Mouse (Mus musculus): ENCODE results near the gene C130074G19Rik. TPM values are rescaled to one million over a fixed set of nuclear protein-coding genes. Genes with fewer than 3 reads are reported as not detected.

Gene C130074G19Rik
- total RNA-seq (2021): 1 to 10 TPM; 8.1 to 9.9 TPM

DNA sequence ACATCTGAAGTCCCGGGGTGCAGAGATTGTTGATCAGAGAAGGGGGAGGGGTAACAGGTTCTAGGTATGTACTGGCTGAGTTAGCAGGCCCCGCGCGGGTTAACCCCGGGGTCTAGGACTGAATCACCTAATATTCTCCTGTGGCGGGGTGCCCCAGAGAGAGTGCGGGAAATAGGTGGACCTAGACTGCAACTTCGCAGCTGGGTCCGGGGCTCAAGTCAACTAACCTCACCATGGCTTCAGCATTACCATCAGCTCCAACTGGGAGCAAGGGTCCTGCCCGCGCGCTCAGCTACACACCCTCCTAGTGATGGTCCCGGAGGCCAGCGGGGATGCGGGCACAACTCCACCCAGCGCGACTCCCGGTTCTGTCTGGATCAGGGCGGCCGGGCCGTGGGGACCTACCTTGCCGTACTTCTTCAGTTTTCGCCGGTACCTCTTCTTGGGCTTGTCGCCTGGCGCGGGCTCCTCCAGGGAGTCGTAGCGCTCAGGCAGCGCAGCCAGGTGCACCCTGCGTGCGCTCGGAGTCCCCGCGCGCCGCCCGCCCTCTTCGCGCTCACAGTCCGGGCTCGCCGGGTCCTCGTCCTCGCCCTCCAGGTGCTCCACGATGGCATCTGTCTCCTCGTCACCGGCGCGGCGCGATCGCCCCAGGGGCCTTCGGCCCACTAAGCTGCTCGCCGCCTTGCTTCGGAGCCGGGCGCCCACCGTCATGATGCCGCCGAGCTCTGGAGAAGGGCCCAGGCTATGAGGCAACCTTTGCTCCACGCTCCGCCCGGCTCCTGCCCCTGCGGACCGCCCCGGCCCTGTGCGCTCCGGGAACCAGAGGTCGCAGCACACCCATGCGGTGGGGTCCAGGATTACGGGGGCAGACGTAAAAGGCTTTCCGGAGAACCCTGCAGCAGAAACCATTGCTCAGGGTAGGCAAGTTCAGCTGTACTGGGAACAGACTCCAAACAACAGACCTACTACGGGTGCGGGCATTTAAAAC lies at the start of gene C130074G19Rik:
C130074G19Rik (minus strand) TSS at position 938 of the 988 bp plus-strand sequence.
- no peak for DNase-seq (ENCODE audit: extremely low spot score in 1 of 2, low spot score in 1 of 2)

DNA sequence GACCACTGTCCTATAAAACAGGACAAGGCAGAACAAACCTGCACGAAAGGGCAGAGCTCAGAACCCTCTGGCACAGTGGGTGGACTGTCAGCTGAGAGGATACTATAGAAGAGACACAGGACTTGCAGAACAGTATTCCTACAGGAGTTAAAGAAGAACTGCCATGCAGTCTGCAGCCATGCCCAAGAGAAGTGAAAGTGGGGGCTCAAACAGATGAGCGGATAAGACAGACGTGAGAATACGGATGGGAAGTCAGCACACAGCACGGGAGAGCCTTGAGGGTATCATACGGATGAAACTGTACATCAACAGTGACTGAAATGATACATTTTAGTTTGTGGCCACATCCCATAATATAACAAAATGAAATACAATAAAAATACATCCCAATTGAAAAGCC lies 48.1 kb upstream of the C130074G19Rik start:
- DNase-seq (ENCODE audit: extremely low spot score in 1 of 2, low spot score in 1 of 2): no peak

DNA sequence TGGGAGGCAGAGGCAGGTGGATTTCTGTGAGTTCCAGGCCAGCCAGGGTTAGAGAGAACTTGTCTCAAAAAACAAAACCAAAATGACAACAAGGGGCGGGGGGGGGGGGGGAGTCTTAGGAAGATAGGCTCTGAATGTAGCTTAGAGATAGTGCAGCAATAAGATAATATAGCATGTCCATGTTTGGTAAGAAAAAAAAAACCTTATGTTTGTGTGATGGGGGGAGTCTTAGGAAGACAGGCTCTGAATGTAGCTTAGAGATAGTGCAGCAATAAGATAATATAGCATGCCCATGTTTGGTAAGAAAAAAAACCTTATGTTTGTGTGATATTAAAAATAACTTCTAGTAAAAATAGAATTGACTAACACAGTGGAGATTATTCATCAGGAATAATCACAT lies 45.4 kb upstream of the C130074G19Rik start:
- no peak for DNase-seq (ENCODE audit: extremely low spot score in 1 of 2, low spot score in 1 of 2)

DNA sequence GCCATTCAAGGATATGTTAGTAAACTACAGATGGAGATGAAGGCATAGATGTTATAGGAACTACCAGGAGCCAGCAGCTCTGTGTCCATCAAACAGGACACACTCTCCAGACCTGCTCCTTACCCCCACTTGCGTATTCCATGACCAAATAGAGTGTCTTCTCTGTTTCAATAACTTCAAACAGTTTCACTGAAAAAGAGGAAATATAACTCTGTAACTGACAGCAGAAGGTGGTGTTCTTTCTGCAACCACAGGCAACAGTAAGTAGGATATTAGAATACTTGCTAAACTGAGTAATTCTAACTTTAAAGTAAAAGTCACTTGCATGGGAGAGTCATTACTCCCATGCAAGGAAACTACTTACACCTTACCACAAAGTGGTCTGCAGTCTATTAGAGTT lies 44.9 kb upstream of the C130074G19Rik start:
- DNase-seq (ENCODE audit: extremely low spot score in 1 of 2, low spot score in 1 of 2): no peak

DNA sequence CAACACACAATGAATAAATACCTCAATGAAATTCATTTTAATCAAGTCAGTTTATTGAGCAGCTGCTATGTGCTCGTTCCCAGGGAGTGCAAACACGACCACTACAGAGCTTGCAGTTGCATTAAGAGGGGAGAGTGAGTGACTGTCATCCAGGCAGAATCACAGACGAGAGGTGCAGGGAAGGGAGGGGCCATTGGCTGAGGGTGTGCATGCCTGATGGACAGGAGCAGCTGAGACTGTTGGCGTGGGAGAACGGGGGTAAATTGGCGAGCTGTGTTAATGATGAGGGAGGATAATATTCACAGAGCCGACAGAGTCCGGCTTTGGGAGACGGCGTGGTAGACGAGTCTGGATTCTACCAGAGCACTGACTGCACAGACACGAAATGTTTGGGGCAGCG lies 39.8 kb upstream of the C130074G19Rik start:
- DNase-seq (ENCODE audit: extremely low spot score in 1 of 2, low spot score in 1 of 2): no peak

DNA sequence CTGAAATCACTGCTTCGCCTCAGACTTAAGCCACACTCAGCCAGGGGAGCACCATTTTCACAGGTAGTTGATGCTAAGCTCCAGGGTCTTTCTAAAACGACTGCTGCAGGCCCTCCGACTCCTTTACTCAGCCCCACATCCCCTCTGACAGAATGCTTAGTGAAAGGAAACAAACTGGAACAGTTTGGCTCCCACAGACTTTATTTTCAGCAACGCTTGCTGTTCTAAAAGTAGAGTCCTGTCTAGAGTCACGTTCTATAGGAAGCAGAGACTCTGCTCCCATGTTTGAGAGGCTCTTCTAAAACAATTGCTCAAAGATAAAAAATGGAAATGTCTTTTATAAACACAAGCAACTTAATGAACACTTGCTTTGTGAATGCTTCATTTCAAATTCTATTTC lies 37.0 kb upstream of the C130074G19Rik start:
- no peak for DNase-seq (ENCODE audit: extremely low spot score in 1 of 2, low spot score in 1 of 2)

DNA sequence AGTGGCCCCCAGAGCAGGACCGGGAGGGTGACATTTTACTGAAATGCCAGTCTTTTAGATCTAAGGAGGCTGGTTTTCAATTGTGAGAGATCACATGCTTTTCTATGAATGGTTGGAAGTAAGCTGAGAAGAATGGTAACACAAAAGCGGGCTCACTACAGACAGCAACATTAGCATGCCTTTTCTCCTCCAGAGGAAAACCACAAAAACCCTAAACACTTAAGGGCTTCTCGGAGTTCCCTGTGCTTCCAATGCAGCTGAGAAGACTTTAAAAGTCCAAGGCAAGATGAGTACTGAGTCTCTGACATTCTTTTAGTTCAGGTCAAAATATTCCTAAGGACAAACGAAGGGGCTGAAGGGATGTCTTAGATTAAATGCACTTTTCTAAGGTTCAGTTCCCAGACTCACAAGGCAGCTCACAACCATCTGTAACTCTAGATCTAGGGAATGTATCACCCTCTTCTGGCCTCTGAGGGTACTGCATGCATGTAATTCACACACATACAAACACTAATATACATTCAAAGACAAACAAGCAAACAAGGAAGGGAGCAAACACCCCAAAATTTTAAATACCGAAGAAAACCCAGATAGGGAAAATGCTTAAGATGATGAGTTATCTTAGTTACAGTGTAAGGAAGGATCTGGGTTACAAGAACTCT lies 35.3 kb upstream of the C130074G19Rik start:
- DNase-seq (ENCODE audit: extremely low spot score in 1 of 2, low spot score in 1 of 2): no peak

DNA sequence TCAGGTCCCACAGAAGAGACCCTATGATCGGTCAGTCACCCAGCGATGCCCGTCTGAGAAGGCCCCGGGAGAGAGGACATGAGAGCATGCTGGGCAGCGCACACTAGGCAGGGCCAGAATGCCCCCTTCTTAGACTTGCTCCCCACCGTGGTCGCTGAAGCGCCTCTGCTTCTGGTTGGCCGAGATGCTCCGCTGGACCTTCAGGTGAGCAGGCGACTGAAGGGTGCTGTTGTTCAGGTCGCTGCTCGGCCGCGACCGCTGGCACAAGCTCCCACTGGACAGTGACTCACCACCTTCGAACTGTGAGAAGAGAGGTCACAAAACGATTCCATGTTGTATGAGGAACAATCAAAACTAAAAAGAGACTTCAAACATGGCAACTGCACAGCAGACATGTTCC lies 29.3 kb upstream of the C130074G19Rik start:
- DNase-seq (ENCODE audit: extremely low spot score in 1 of 2, low spot score in 1 of 2): no peak

DNA sequence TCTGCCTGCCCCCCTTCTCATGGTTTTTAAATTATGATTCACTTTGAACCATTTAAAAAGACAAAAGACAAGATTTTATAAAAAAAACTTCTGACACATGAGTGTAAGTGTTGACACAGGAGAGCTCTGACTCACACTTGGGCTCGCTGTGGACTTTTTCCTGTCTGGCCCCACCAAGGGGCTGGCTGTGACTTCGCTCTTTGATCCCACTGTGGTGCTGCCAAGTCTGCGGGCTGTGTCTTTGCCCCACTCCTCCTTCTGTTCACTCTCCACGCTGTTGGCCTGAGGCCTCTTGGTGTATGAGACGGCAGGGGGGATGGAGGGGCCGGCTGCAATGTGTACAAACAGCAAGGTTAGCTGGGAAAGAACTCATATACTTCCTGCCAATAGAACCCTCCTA lies 28.8 kb upstream of the C130074G19Rik start:
- no peak for DNase-seq (ENCODE audit: extremely low spot score in 1 of 2, low spot score in 1 of 2)

DNA sequence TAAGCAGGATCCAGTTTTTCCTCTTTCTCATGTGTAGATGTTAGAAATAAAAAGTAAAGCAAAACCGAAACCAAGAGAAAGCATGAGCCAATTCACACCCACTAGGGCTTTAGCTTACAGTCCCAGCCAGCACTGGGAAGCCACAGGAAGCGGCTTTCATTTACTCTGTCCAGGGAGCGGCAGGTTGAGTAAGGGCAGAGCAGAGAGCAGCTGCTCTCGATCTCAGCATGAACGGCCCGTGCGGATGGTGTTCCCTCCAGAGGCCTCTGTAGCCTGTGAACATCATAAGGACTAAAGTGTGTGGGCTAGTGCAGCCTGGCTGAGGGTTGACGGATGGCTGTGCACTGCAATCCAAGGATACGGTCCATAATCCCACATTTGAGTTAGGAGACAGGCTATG lies 25.5 kb upstream of the C130074G19Rik start:
- no peak for DNase-seq (ENCODE audit: extremely low spot score in 1 of 2, low spot score in 1 of 2)

DNA sequence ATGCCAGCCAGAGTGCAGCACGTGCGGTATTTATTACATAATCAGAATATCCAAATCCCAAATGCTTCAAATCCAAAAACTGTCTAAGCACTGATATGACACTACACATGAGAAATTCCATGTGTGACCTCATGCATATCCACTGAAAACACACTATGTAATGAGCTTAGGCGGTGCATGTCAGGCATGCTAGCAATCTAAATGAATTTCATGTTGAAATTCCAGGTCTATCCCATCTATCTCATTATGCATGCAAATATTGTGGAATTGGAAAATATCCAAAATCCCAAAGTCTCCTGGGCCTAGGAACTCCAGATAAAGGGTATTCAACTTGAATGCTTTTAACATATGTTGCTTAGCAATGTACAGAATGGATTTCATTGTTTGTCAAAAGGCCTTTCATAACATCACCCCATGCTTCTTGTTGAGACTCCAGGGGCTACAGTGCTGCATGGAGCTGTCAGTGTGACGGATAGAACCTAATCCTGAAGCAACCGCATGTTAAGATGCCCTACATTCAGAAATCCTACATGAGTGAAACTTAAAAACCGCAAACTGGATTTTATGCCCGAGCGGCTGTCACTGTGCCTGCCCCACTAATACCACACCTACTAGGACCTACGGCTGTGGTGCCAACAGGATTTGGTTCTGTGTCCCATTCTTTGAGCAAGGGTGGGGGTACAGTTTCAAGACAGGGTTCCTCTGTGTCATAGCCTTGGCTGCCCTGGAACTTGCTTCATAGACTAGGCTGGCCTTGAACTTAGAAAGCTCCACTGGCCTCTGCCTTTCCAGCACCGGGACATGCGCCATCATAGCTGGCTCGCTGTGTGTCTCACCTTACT lies 23.1 kb upstream of the C130074G19Rik start:
- DNase-seq (ENCODE audit: extremely low spot score in 1 of 2, low spot score in 1 of 2): no peak

DNA sequence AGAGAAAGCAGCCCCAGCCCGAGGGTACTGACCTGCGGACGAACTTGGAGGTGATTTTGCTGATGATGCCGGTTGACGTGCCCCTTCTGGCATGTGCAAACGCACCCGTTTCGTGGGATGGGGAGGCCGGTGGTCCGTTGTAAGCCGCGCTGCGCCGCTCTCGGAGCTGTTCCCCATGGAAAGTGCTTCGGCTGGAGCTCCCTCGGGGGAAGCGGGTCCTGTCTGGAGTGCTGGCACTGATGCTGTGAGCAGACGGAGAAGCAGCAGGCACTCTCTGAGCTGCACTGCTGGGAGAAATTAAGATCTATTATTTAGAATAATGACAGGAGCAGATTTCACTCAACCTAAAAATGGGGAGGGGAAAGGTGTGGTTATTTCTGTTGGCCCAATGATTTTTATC lies 22.4 kb upstream of the C130074G19Rik start:
- DNase-seq (ENCODE audit: extremely low spot score in 1 of 2, low spot score in 1 of 2): peak in 1 of 2 experiments; percentile 55

DNA sequence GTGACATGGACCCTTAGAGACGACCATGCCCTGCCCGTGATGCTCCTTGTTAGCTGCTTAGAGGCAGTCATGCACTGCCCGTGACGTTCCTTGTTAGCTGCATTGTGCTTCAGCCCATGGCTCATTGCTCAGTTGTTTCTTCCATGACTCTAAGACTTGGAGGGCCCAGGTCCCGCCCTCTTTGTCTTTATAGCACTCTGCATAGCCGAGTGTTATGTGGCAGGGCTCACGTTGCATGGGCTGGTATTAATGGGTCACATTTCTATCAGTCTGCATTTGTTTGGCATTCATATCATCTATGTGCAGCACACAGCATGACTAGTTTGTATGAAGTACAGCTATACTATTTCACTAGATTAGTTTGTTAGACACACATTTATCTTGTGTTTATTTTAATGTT lies 20.7 kb upstream of the C130074G19Rik start:
- no peak for DNase-seq (ENCODE audit: extremely low spot score in 1 of 2, low spot score in 1 of 2)

DNA sequence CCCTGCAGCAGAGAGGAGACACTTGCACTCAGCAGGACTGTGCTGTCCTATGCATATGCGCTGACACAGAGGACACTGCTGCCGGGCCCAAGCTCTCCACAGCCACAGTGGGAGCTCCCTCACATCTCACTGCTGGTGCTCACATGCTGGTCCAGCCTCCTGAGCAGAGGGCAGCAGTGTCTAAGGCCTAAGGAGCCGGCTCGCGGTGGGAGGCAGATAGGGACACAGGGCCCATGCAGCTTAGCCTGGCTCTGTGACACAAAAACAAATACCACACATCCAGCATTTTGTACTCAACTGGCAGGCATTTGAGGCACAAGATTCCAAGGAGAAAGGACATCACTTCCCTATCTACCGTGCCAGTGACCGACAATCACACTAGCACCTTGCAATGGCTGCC lies 19.9 kb upstream of the C130074G19Rik start:
- no peak for DNase-seq (ENCODE audit: extremely low spot score in 1 of 2, low spot score in 1 of 2)

DNA sequence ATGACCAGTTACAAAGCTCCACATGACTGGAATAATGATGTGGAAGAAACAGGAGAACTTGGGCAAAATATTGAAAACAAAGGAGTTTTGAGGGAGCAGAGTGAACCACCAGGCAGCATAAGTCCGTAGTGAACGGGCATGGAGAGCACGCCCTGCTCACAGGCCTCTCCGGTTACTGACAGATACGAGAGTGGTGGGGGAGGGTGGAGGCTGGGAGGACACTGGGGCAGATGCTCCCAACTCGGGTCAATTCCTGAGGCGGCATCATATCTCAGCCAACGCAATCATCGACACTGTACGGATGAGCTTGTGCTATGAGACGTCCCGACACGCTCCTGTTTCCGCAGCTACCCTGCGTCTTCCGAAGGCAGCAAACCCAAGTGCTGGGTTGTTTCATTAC lies 14.3 kb upstream of the C130074G19Rik start:
- no peak for DNase-seq (ENCODE audit: extremely low spot score in 1 of 2, low spot score in 1 of 2)

DNA sequence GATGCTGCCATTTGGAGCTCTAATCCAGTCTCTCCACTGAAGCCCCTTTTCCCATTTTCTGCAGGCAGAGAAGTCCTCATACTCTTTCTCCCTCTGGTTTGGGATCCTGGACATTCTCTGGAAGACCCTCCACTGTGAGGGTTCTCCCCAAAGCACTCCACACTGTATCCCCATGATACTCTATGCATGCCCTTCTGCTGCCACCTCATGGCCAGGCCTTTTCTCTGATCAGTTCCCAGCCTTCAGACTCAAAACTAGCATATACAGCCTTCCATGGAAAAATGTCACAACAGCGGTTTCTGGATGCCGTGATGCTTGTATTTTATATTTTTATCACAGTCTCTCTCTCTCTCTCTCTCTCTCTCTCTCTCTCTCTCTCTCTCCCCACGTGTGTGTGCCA lies 9.0 kb upstream of the C130074G19Rik start:
- no peak for DNase-seq (ENCODE audit: extremely low spot score in 1 of 2, low spot score in 1 of 2)

DNA sequence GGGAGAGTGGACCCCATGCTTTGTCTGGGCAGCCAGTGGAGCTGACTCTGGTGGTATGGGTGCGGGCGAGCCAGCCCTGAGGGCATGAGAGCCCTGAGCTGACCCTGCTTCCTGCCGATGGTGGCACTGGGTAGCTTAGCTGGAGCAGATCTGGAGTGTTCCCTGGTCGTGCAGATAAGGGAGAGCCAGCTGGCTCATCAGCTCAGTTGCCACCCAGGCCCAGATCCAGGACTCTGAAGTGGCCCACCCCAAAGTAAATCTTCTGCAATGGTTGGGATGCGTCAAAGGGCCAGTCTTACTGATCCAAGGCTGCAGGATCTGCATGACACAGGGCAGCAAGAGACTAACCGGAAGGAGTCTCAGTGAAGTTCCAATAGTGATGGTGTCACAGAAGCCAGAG lies 6.4 kb upstream of the C130074G19Rik start:
- no peak for DNase-seq (ENCODE audit: extremely low spot score in 1 of 2, low spot score in 1 of 2)

DNA sequence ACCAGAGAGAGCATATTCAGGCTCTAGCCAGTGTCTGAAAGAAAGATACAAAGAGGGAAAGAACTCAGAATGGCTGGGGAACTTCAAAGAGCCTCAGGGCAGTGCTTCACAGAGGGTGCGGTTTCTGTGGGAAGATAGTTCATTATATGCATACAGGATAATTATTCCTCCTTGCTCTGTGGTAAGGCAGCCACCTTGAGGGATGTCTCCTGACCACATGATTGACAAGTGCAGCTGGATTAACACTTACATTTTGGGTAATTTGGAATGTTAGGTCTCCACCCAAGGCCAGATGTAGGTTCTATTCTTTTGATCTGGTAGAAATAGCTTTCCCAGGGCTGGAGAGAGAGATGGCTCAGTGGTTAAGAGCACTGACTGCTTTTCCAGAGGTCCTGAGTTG lies 3.1 kb upstream of the C130074G19Rik start:
- DNase-seq (ENCODE audit: extremely low spot score in 1 of 2, low spot score in 1 of 2): no peak

DNA sequence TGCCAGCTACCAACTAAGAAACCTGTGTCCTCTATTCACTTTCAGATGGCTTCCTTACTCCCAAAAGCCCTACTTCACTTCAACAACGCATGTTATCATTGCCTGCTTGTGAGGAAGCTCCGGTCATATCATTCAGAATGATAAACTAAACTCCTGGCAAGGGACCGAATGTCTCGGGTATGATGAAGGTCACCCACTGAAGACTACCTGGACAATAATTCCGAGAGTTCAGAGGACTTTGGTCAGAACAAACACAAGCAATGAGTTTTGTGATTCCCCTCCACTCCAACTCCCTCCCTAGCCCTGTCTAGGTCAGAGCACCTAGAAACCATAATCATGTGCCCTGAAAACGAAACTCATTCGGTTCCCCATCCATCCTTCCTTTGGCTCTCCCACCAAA lies 1.2 kb downstream of the C130074G19Rik start:
- DNase-seq (ENCODE audit: extremely low spot score in 1 of 2, low spot score in 1 of 2): no peak

DNA sequence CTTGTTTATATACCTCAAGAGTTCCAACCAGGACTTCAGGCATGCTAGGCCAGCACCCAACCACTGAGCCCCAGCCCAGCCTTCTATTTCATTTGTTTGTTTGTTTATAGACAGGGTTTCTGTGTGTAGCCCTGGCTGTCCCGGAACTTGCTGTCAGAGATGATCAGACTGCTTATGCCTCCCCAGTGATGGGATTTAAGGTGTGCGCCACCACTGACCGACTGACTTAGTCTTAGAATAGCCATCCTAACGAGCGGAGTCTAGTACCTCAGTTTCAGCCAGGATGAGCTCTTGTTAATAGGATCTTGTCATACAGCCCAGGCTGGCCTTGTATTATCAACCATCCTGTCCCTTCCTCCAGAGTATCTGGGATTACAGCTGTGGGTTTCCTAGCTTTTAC lies 1.8 kb downstream of the C130074G19Rik start:
- DNase-seq (ENCODE audit: extremely low spot score in 1 of 2, low spot score in 1 of 2): no peak

DNA sequence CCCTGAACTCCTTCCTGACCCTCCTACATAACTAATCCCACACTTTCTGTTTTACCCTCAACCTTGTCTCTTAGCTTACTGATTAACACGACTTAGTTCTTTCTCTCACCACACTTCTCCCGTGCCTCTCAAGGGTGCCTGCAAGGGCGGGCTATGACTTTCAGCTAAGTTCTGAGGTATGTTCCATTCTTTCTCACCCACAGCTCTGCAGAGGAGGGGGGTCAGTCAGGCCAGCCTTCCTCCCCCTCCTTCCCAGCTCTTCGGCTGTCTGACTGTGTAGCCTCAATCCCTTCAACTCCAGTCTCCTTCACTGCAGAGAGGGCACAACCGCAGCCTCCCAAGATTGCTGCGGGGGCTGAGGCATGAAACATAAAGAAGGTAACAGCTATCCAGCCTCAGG lies 4.2 kb downstream of the C130074G19Rik start:
- DNase-seq (ENCODE audit: extremely low spot score in 1 of 2, low spot score in 1 of 2): no peak
